Mouse (Mus musculus) midbrain, embryonic 14.5 days (tissue): ENCODE measurements around the gene Nudt16l1. TPM values are rescaled to one million over a fixed set of nuclear protein-coding genes. Genes with fewer than 3 reads are reported as not detected.

Experiments
- ATAC-seq: fragments of 200-750 bp; cut with Nextera tagmentation; 2 replicates; pipeline ENCODE4 v1.8.0; 2017; ENCODE audit warnings: moderate number of reproducible peaks, moderate library complexity; ENCODE audit not compliant: low FRiP score, low TSS enrichment
- DNase-seq: peaks from one replicate; pipeline ENCODE4 v3.0.0-alpha.2; 2015
- H3K27ac ChIP-seq: fragments of 300-500 bp; sonication (generic); replicated peaks from 2 replicates; pipeline ENCODE4 v1.5.1; 2014; ENCODE audit warnings: mild to moderate bottlenecking, low read depth, low read length, moderate library complexity
- H3K27me3 ChIP-seq: fragments of 300-500 bp; sonication (generic); 2 replicates; pipeline ENCODE4 v1.6.1; 2014; ENCODE audit warnings: low read length, control low read depth, mixed read lengths; ENCODE audit not compliant: control insufficient read depth, insufficient read depth
- H3K36me3 ChIP-seq: fragments of 300-500 bp; sonication (generic); 2 replicates; pipeline ENCODE4 v1.6.1; 2014; ENCODE audit warnings: low read length, control low read depth; ENCODE audit not compliant: control insufficient read depth, insufficient read depth
- H3K4me1 ChIP-seq: fragments of 300-500 bp; sonication (generic); 2 replicates; pipeline ENCODE4 v1.6.1; 2014; ENCODE audit warnings: mild to moderate bottlenecking, antibody characterized with exemption, low read length, control low read depth; ENCODE audit not compliant: control insufficient read depth, insufficient read depth
- H3K4me2 ChIP-seq: fragments of 300-500 bp; sonication (generic); 2 replicates; pipeline ENCODE4 v1.6.1; 2014; ENCODE audit warnings: mild to moderate bottlenecking, low read length, moderate library complexity
- H3K4me3 ChIP-seq: fragments of 300-500 bp; sonication (generic); replicated peaks from 2 replicates; pipeline ENCODE4 v1.5.1; 2014; ENCODE audit warnings: low read depth, low read length
- H3K9ac ChIP-seq: fragments of 300-500 bp; sonication (generic); replicated peaks from 2 replicates; pipeline ENCODE4 v1.6.1; 2014; ENCODE audit warnings: mild to moderate bottlenecking, low read length, moderate library complexity
- H3K9me3 ChIP-seq: fragments of 300-500 bp; sonication (generic); 2 replicates; pipeline ENCODE4 v1.6.1; 2016; ENCODE audit warnings: low read length, control low read depth, mixed read lengths; ENCODE audit not compliant: control insufficient read depth
- WGBS: fragments of 180-500 bp; shearing (Covaris S2); extraction: QIAGEN DNeasy Blood & Tissue Kit; methylation state at CpG from one replicate; pipeline ENCODE4 v1.1.7; 2014; 5-methylcytosine and 5-hydroxymethylcytosine counted together
- polyA plus RNA-seq: library from polyadenylated mRNA; unstranded; fragments of >200 nt; fragmentation: Nextera tagmentation; extraction: Ambion mirVana; gene quantifications from 2 replicates; pipeline ENCODE4 v1.2.1, GENCODE M21; 2014

The Nudt16l1 gene
- polyA plus RNA-seq, 1 experiment from 2014 or later = 122 TPM

- H3K4me1 ChIP-seq = no peaks in the 10 kb centered on the region
- no peak for DNase-seq
- H3K4me2 ChIP-seq = no peak overlapping the region
- 85% methylated on average over 4 of the region's 4 CpGs for WGBS
- no peak for ATAC-seq
- H3K4me3 ChIP-seq = no peak overlapping the region
- no peak overlapping the region for H3K9ac ChIP-seq
- peaks cover 12% of the 10 kb centered on the region for H3K36me3 ChIP-seq
- H3K27ac ChIP-seq = no peak overlapping the region
- H3K9me3 ChIP-seq = no peaks in the 10 kb centered on the region
- H3K27me3 ChIP-seq = no peaks in the 10 kb centered on the region
These were observed 33.1 kb downstream of the Nudt16l1 start for GRCm38 (mm10) chr16:4971626-4972025.

GRCm38 (mm10) chr16:4974521-4974920 lies 36.0 kb downstream of the Nudt16l1 start:
- 81% methylated on average over 5 of the region's 5 CpGs for whole genome bisulfite sequencing
- Histone ChIP-seq H3K4me3 (no peak overlapping the region), H3K4me2 (no peak overlapping the region), H3K9me3 (no peaks in the 10 kb centered on the region), H3K27me3 (no peaks in the 10 kb centered on the region), H3K9ac (no peak overlapping the region), H3K27ac (no peak overlapping the region), H3K4me1 (no peaks in the 10 kb centered on the region), H3K36me3 (peaks cover under 1% of the 10 kb centered on the region; the same call in 1 of the 2 replicates)
- ATAC-seq (no peak), DNase-seq (no peak)

GRCm38 (mm10) chr16:4976180-4976579 lies 37.6 kb downstream of the Nudt16l1 start:
- Histone ChIP-seq H3K9ac (no peak overlapping the region), H3K4me1 (no peaks in the 10 kb centered on the region), H3K4me3 (no peak overlapping the region), H3K27me3 (no peaks in the 10 kb centered on the region), H3K9me3 (no peaks in the 10 kb centered on the region), H3K27ac (no peak overlapping the region), H3K4me2 (no peak overlapping the region), H3K36me3 (no peaks in the 10 kb centered on the region)
- WGBS = 85% methylated on average over 2 of the region's 2 CpGs
- DNase-seq (no peak), ATAC-seq (no peak)

- H3K36me3 ChIP-seq = no peaks in the 10 kb centered on the region
- 68% methylated on average over 5 of the region's 5 CpGs for WGBS
These were observed 39.9 kb downstream of the Nudt16l1 start for GRCm38 (mm10) chr16:4978275-4979051.

GRCm38 (mm10) chr16:4979755-4980380 lies 41.3 kb downstream of the Nudt16l1 start:
- DNase-seq = peak; percentile 69
- Histone ChIP-seq H3K27me3 (no peaks in the 10 kb centered on the region), H3K9ac (no peak overlapping the region)

More at GRCm38 (mm10) chr16:4978275-4979051, 39.9 kb downstream of the Nudt16l1 start:
- DNase-seq (no peak), ATAC-seq (no peak)
- H3K9ac ChIP-seq = no peak overlapping the region
- H3K4me1 ChIP-seq = no peaks in the 10 kb centered on the region
- H3K9me3 ChIP-seq = no peaks in the 10 kb centered on the region
- H3K27ac ChIP-seq = no peak overlapping the region
- no peaks in the 10 kb centered on the region for H3K27me3 ChIP-seq
- H3K4me3 ChIP-seq = no peak overlapping the region
- H3K4me2 ChIP-seq = no peak overlapping the region

GRCm38 (mm10) chr16:4984717-4985116 lies 46.2 kb downstream of the Nudt16l1 start:
- H3K4me3 ChIP-seq = no peak overlapping the region
- no peaks in the 10 kb centered on the region for H3K27me3 ChIP-seq
- H3K4me2 ChIP-seq = no peak overlapping the region
- no peak overlapping the region for H3K9ac ChIP-seq
- no peaks in the 10 kb centered on the region for H3K9me3 ChIP-seq
- ATAC-seq = no peak
- H3K36me3 ChIP-seq = no peaks in the 10 kb centered on the region
- H3K27ac ChIP-seq = no peak overlapping the region
- WGBS = 91% methylated on average over 12 of the region's 12 CpGs
- no peaks in the 10 kb centered on the region for H3K4me1 ChIP-seq
- no peak for DNase-seq

More at GRCm38 (mm10) chr16:4979755-4980380, 41.3 kb downstream of the Nudt16l1 start:
- Histone ChIP-seq H3K27ac (no peak overlapping the region), H3K36me3 (no peaks in the 10 kb centered on the region), H3K4me1 (no peaks in the 10 kb centered on the region), H3K4me2 (no peak overlapping the region), H3K4me3 (no peak overlapping the region), H3K9me3 (no peaks in the 10 kb centered on the region)
- no peak for ATAC-seq
- 69% methylated on average over 4 of the region's 4 CpGs for WGBS

Other genes starting within 250 kb of the Nudt16l1 start
- gene Nmral1, start 219.4 kb upstream of the Nudt16l1 start, polyA plus RNA-seq = 80.9 and 91.4 TPM in 2 replicates
- 91.6 and 96.4 TPM in 2 replicates for gene Hmox2, start 212.4 kb upstream of the Nudt16l1 start, polyA plus RNA-seq
- 98.1 and 103 TPM in 2 replicates for gene Cdip1, start 148.5 kb upstream of the Nudt16l1 start, polyA plus RNA-seq
- 0.42 and 0.61 TPM in 2 replicates for gene 4930562C15Rik, start 103.3 kb upstream of the Nudt16l1 start, polyA plus RNA-seq
- 49.4 and 53.2 TPM in 2 replicates for gene Ubald1, start 58.4 kb upstream of the Nudt16l1 start, polyA plus RNA-seq
- 117 and 123 TPM in 2 replicates for gene Mgrn1, start 52.5 kb upstream of the Nudt16l1 start, polyA plus RNA-seq
- gene Anks3, start 25.4 kb downstream of the Nudt16l1 start, polyA plus RNA-seq = 69.8 and 70.6 TPM in 2 replicates
- gene Sept12, start 59.1 kb downstream of the Nudt16l1 start, polyA plus RNA-seq = not detected in 2 replicates
- gene Smim22, start 68.5 kb downstream of the Nudt16l1 start, polyA plus RNA-seq = not detected in 2 replicates
- 132 and 161 TPM in 2 replicates for gene Rogdi, start 74.8 kb downstream of the Nudt16l1 start, polyA plus RNA-seq
- gene Glyr1, start 111.1 kb downstream of the Nudt16l1 start, polyA plus RNA-seq = 123 and 147 TPM in 2 replicates
- 15.7 and 19.8 TPM in 2 replicates for gene Ubn1, start 111.3 kb downstream of the Nudt16l1 start, polyA plus RNA-seq
- 0.04 and 0.20 TPM in 2 replicates for gene Ppl, start 193.7 kb downstream of the Nudt16l1 start, polyA plus RNA-seq
- 0.54 and 1.0 TPM in 2 replicates for gene Sec14l5, start 208.3 kb downstream of the Nudt16l1 start, polyA plus RNA-seq